Mouse (Mus musculus) gastrocnemius, postnatal 4 days (tissue): ENCODE measurements around the gene Prox1. TPM values are rescaled to one million over a fixed set of nuclear protein-coding genes. Genes with fewer than 3 reads are reported as not detected.

Experiments
- DNase-seq, 2 experiments: peaks; one replicate each; pipeline ENCODE4 v3.0.0; 2021 to 2022; ENCODE audit warnings: low spot score in 2 of 2, mixed read lengths in 2 of 2
- long read RNA-seq, 2 experiments: library from polyadenylated mRNA; stranded (forward); transcript quantifications; one replicate each; pipeline ENCODE4 v2.0.0; 2021
- total RNA-seq, 2 experiments: library from RNA; stranded (reverse); gene quantifications; 2 replicates each; pipeline ENCODE4 v1.2.3; 2021

The Prox1 gene
- 10 to 100 TPM; 12.2 to 14.9 TPM for total RNA-seq
- long read RNA-seq, experiment 1, full-length matches to known transcripts, result 2 of 2 reads
- long read RNA-seq, experiment 1, partial matches to known transcripts, result 0 of 2 reads
- long read RNA-seq, experiment 1, other reads (novel, unspliced or antisense), result 0 of 2 reads
- long read RNA-seq, experiment 2, full-length matches to known transcripts, result 2 of 2 reads
- long read RNA-seq, experiment 2, partial matches to known transcripts, result 0 of 2 reads
- long read RNA-seq, experiment 2, other reads (novel, unspliced or antisense), result 0 of 2 reads

- peak in 1 of 2 experiments; percentile 61 for DNase-seq
These were observed at the start of gene Prox1 for GRCm38 (mm10) chr1:190169911-190170818. Gene Prox1 (minus strand): TSS chr1:190170714.

- no peak for DNase-seq
These were observed 46.1 kb upstream of the Prox1 start for GRCm38 (mm10) chr1:190216621-190217020.

- no peak for DNase-seq
These were observed 44.1 kb upstream of the Prox1 start for GRCm38 (mm10) chr1:190214626-190215025.

GRCm38 (mm10) chr1:190213175-190213574, 42.7 kb upstream of the Prox1 start:
- no peak for DNase-seq

GRCm38 (mm10) chr1:190207246-190207645, 36.7 kb upstream of the Prox1 start:
- DNase-seq, result no peak

DNA sequence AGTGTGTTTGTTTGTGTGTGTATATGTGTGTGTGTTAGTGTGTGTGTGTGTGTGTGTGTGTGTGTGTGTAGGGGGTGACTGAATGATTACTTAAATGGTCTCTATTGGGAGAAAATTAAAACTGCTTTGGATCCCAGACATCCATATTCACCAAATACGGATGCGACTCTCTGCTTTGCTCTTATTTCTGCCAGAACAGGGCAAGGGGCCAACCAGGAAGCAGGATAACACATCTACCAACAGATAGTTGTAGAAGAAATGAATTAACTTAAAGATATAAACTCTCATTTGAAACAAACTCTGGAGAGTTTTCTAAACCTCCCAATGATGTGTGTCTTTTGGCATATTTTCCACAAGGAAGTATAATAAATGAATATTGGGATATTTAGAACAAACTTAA, 35.2 kb upstream of the Prox1 start:
- no peak for DNase-seq

DNA sequence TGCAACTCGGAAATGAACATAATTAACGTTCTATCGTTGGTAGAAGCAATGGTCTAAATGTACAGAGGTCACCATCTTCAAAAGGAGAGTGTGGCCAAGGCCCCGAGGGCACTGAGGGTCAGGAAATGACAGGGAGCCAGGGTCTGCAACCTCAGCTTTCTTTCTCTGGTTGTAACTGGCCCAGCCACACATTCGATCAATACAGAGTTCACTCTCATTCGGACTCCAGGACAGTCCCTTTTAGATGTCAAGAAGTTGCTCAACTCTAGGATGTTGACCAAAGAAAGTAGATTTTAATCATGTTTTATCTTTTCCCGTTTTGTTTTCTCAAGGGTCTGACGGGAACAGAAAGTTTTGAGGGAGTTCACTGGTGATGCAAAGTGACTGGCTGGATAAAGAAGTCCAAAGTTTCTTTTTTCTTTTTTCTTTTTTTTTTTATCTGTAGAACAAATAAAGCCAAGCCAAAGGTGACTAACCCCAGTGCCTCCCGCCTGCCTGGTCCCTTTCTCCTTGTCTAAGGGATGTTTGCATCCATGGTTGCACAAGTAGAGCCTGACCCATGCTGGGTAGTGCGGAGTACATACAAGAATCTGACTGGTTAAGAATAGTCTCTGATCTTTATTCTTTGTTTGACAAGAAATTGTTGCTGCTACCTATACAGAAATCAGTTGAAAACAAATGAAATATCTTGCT, 34.0 kb upstream of the Prox1 start:
- no peak for DNase-seq

GRCm38 (mm10) chr1:190201696-190202095, 31.2 kb upstream of the Prox1 start:
- no peak for DNase-seq

DNA sequence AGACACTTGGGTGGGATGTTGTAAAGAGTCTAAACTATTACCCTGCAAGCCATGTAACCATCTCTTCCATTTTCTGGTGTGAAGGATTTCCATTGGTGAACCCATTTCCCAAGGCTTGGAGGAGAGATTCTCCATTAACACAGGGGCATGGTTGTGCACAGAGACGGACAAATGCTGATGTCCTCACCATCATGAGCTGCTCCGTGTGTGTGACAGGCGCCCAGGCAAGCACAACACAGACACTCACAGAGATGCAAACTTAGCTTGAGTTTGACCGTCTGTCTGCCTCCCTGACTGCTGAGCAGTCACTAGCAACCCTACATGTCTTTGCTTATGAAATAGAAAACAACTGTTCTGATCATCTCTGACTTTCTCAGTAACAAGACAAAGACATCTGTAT, 30.5 kb upstream of the Prox1 start:
- DNase-seq, result no peak

DNA sequence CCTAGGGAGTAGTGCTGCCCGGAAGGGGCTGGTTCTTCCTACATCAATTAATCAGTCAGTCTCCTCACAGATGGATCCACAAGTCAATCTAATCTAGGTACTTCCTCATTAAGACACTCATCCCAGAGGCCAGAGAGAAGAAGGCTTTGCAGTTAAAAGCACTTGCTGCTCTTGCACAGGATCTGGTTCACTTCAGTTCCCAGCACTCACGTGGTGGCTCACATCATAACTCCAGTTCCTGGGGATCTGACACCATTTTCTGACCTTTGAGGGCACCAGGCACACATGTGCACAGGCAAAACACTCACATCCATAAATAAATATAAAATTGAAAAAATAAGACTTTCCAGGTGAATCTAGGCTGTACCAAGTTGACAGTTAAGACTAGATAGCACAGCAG, 27.7 kb upstream of the Prox1 start:
- DNase-seq, result no peak

DNA sequence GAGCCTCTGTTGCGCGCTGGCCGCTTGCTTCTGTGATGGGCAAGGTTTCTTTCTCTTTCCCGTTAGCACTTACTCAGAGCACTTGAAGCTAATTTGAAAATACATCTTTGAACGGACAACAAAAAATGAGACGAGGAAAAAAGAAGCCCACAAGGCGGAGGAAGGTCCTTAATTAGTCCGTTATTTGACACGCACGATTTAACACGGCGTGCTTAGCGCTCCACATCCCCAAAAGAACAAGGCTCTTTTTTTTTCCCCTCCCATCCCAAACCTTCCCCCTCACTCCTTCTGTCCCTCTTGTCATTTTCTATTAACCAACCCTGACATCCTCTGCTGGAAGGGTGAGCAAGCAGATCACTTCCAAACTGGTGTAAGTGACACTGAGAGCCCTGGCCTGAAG, 21.5 kb upstream of the Prox1 start:
- no peak for DNase-seq

GRCm38 (mm10) chr1:190190231-190190965, 19.9 kb upstream of the Prox1 start:
- DNase-seq, result no peak

GRCm38 (mm10) chr1:190189125-190189524, 18.6 kb upstream of the Prox1 start:
- DNase-seq, result no peak

GRCm38 (mm10) chr1:190186336-190186735, 15.8 kb upstream of the Prox1 start:
- no peak for DNase-seq

GRCm38 (mm10) chr1:190185284-190185683, 14.8 kb upstream of the Prox1 start:
- no peak for DNase-seq

DNA sequence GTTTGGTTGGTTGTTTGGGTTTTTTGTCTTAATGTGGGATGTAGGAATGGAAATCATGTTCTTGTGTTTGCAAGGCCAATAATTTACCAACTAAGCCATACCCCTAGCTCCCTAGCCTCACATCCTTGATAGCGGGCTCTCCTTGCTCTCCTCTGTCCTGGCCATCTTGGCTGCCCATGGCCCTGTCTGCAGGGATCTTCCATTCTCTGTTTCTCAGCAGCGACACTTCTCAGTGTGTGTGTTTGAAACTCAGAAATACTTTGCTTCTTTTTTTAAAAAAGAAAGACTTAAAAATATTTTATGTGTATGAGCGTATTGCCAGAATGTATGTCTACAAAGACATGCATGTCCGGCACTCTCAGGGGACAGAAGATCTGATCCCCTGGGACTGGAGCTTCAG, 13.1 kb upstream of the Prox1 start:
- DNase-seq, result no peak

DNA sequence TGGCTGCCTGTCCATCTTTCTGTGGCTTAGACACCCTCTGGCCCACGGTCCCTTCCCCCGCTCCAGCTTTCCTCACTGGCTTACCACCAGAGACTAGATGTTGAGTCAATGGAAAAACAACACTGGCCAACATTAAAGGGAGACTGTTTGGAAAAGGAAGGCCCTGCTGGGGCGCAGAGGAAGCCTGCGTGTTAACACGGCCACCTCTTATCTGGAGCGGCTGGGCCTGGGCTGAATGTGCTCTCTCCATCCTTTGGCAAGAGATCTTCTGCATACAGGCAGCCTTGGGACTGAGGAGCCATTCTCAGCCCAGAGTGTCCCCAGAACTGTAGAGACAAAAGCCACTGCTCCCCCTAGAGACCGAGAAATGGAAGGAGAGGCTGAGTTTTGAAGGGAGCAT, 11.3 kb upstream of the Prox1 start:
- DNase-seq, result peak in 1 of 2 experiments; percentile 17

DNA sequence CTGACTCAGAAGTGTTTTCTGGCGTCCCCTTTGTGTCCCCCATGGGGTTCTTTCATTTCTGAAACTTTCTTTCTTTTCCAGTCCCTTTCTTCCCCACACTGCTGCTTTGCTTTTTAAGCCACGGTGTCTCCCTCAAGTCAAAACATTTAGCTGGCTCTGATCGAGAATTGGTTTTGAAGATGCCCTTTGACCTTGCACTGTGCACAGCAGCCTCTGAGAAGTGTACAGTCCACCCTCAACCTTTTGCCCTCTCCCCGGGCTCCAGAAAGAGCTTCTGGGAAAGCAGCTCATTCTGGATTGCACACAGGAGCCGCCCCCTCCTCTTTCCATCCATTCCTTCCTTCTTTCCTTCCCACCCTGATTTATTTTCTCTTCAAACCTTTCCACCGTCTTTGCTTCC, 10.3 kb upstream of the Prox1 start:
- DNase-seq, result no peak

DNA sequence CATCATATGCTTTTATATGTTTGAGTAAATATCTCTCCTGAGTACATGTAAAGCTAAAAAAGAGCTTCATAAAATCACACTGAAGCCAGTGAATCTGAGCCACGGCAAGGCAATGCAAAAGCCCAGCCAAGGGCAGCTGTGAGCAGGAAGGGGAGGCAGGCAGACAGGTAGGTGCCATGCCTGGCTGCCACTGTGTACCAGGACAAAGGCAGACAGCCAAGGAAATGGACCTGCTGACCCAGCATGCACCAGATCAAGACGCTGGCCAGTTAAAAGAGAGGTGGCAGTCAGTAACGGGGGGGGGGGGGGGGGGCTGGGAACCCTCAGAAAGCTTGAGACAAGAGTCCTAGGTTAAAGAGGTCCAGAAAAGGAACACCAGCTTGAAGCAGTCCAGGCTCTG, 6.4 kb upstream of the Prox1 start:
- no peak for DNase-seq

- DNase-seq, result peak in 1 of 2 experiments; percentile 30
These were observed 4.5 kb upstream of the Prox1 start for GRCm38 (mm10) chr1:190174671-190175661.
